Mouse (Mus musculus) myocyte (in vitro differentiated cells): ENCODE results near the gene Abca12. TPM values are rescaled to one million over a fixed set of nuclear protein-coding genes. Genes with fewer than 3 reads are reported as not detected.

Experiments used
- H3K27me3 ChIP-seq: one replicate; pipeline ENCODE4 v1.6.1; 2011; ENCODE audit not compliant: control insufficient read depth, insufficient read depth, insufficient read length
- H3K36me3 ChIP-seq: one replicate; pipeline ENCODE4 v1.6.1; 2011; ENCODE audit not compliant: control insufficient read depth, insufficient read depth
- H3K4me2 ChIP-seq: one replicate; pipeline ENCODE4 v1.6.1; 2011; ENCODE audit warnings: low read depth, control low read depth
- H3K4me3 ChIP-seq: one replicate; pipeline ENCODE4 v1.5.1; 2011; ENCODE audit warnings: mild to moderate bottlenecking, control low read depth, moderate library complexity
- H3K79me2 ChIP-seq: one replicate; pipeline ENCODE4 v1.6.1; 2011; ENCODE audit not compliant: control insufficient read depth, insufficient read depth
- H3ac ChIP-seq: one replicate; pipeline ENCODE4 v1.6.1; 2011; ENCODE audit not compliant: control insufficient read depth, insufficient read length
- CEBPB ChIP-seq: IDR thresholded peaks from 2 replicates; pipeline ENCODE4 v1.6.1; 2011; ENCODE audit warnings: mild to moderate bottlenecking, moderate library complexity; ENCODE audit not compliant: poor library complexity, insufficient read depth, severe bottlenecking
- E2F4 ChIP-seq: IDR thresholded peaks from one replicate; pipeline ENCODE4 v1.6.1; 2011; ENCODE audit warnings: mild to moderate bottlenecking, control low read depth, moderate library complexity; ENCODE audit not compliant: insufficient read depth
- MAX ChIP-seq: IDR thresholded peaks from one replicate; pipeline ENCODE4 v1.6.1; 2011; ENCODE audit warnings: low read depth, mild to moderate bottlenecking, control low read depth
- MYOD1 ChIP-seq, 3 experiments: IDR thresholded peaks; one replicate each; pipeline ENCODE4 v1.6.1; 2011; ENCODE audit warnings: control low read depth in 2 of 3, low read depth in 2 of 3, mild to moderate bottlenecking in 2 of 3, moderate library complexity in 1 of 3; ENCODE audit not compliant: insufficient read length in 2 of 3, control insufficient read depth in 1 of 3
- MYOG ChIP-seq, 3 experiments: IDR thresholded peaks; one replicate each; pipeline ENCODE4 v1.6.1; 2011; ENCODE audit warnings: control low read depth in 2 of 3, low read depth in 2 of 3, mild to moderate bottlenecking in 2 of 3; ENCODE audit not compliant: insufficient read length in 2 of 3, control insufficient read depth in 1 of 3, insufficient read depth in 1 of 3
- POLR2A ChIP-seq: IDR thresholded peaks from one replicate; pipeline ENCODE4 v1.6.1; 2011; ENCODE audit warnings: low read depth, mild to moderate bottlenecking, control low read depth, moderate library complexity; ENCODE audit not compliant: insufficient read length
- POLR2AphosphoS2 ChIP-seq: IDR thresholded peaks from one replicate; pipeline ENCODE4 v1.6.1; 2011; ENCODE audit warnings: low read depth, control low read depth; ENCODE audit not compliant: insufficient read length
- REST ChIP-seq: IDR thresholded peaks from one replicate; pipeline ENCODE4 v1.6.1; 2011; ENCODE audit warnings: mild to moderate bottlenecking, control low read depth, moderate library complexity; ENCODE audit not compliant: insufficient read depth, insufficient read length
- SRF ChIP-seq: IDR thresholded peaks from one replicate; pipeline ENCODE4 v1.6.1; 2011; ENCODE audit warnings: low read depth; ENCODE audit not compliant: control insufficient read depth, insufficient read length
- TCF12 ChIP-seq: IDR thresholded peaks from one replicate; pipeline ENCODE4 v1.6.1; 2011; ENCODE audit warnings: mild to moderate bottlenecking, control low read depth; ENCODE audit not compliant: poor library complexity, insufficient read depth, severe bottlenecking
- TCF3 ChIP-seq: IDR thresholded peaks from one replicate; pipeline ENCODE4 v1.6.1; 2011; ENCODE audit warnings: low read depth, control low read depth; ENCODE audit not compliant: insufficient read length
- USF1 ChIP-seq: IDR thresholded peaks from one replicate; pipeline ENCODE4 v1.6.1; 2011; ENCODE audit warnings: low read depth, mild to moderate bottlenecking, control low read depth, moderate library complexity
- polyA plus RNA-seq: library from polyadenylated mRNA; unstranded; fragments of >200 nt; fragmentation: generic; extraction: Trizol; gene quantifications from one replicate; pipeline ENCODE4 v1.2.1, GENCODE M21; 2012; ENCODE audit warnings: missing spikeins

Abca12 gene
- polyA plus RNA-seq, 1 experiment: 0.08 TPM

DNA sequence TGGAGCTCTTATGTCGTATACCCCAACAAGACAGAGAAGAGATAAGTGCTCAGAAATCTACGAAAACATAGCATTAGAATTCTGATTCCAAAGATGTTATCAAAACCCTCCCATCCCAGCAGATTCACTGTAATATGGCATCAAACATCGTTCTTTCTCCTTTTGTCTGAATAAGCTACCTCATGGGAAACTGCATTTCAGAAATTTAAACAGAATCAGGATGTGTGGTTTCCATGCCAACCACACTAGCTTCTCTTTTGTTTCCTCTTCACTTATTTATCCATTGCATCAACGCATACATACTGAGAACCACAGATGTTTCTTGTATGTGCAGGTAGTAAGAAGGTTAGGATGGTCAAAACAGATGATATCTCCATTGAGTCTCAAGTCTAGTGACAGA, 175.1 kb downstream of the Abca12 start:
- Histone ChIP-seq H3ac (no peak overlapping the region), H3K79me2 (no peaks in the 10 kb centered on the region), H3K4me2 (no peak overlapping the region), H3K4me3 (no peak overlapping the region), H3K36me3 (no peaks in the 10 kb centered on the region), H3K27me3 (no peaks in the 10 kb centered on the region)
- TF ChIP-seq POLR2AphosphoS2 (no peak), MYOG (IDR thresholded peaks at IDR 0.05; ENCODE audit: control insufficient read depth in 1 of 3, insufficient read depth in 1 of 3, insufficient read length in 2 of 3, low read depth in 2 of 3) (no peak), E2F4 (no peak), MYOD1 (IDR thresholded peaks at IDR 0.05; ENCODE audit: control insufficient read depth in 1 of 3, insufficient read length in 2 of 3, low read depth in 2 of 3) (no peak), USF1 (no peak), TCF12 (no peak), REST (no peak), POLR2A (no peak), MAX (no peak), TCF3 (no peak), CEBPB (no peak), SRF (no peak)

- Histone ChIP-seq H3K4me2 (no peak overlapping the region), H3K4me3 (no peak overlapping the region), H3K79me2 (no peaks in the 10 kb centered on the region), H3ac (no peak overlapping the region), H3K36me3 (no peaks in the 10 kb centered on the region), H3K27me3 (no peaks in the 10 kb centered on the region)
- TF ChIP-seq TCF3 (no peak), POLR2A (no peak), SRF (no peak), POLR2AphosphoS2 (no peak), MYOD1 (IDR thresholded peaks at IDR 0.05; ENCODE audit: control insufficient read depth in 1 of 3, insufficient read length in 2 of 3, low read depth in 2 of 3) (no peak), E2F4 (no peak), CEBPB (no peak), MAX (no peak), REST (no peak), MYOG (IDR thresholded peaks at IDR 0.05; ENCODE audit: control insufficient read depth in 1 of 3, insufficient read depth in 1 of 3, insufficient read length in 2 of 3, low read depth in 2 of 3) (no peak), TCF12 (no peak), USF1 (no peak)
These were observed 179.4 kb downstream of the Abca12 start for GRCm38 (mm10) chr1:71235335-71235734.

GRCm38 (mm10) chr1:71231211-71231610, 183.5 kb downstream of the Abca12 start:
- Histone ChIP-seq H3K27me3 (no peaks in the 10 kb centered on the region), H3ac (no peak overlapping the region), H3K36me3 (no peaks in the 10 kb centered on the region), H3K79me2 (no peaks in the 10 kb centered on the region), H3K4me3 (no peak overlapping the region), H3K4me2 (no peak overlapping the region)
- no peak for TF ChIP-seq E2F4
- TF ChIP-seq CEBPB: no peak
- TF ChIP-seq MYOD1 (IDR thresholded peaks at IDR 0.05; ENCODE audit: control insufficient read depth in 1 of 3, insufficient read length in 2 of 3, low read depth in 2 of 3): no peak
- no peak for TF ChIP-seq SRF
- TF ChIP-seq TCF3: no peak
- no peak for TF ChIP-seq REST
- no peak for TF ChIP-seq MAX
- no peak for TF ChIP-seq USF1
- no peak for TF ChIP-seq POLR2AphosphoS2
- no peak for TF ChIP-seq POLR2A
- TF ChIP-seq MYOG (IDR thresholded peaks at IDR 0.05; ENCODE audit: control insufficient read depth in 1 of 3, insufficient read depth in 1 of 3, insufficient read length in 2 of 3, low read depth in 2 of 3): no peak
- TF ChIP-seq TCF12: no peak

GRCm38 (mm10) chr1:71203581-71203980, 211.1 kb downstream of the Abca12 start:
- Histone ChIP-seq H3ac (no peak overlapping the region), H3K27me3 (no peaks in the 10 kb centered on the region), H3K4me3 (no peak overlapping the region), H3K36me3 (no peaks in the 10 kb centered on the region), H3K4me2 (no peak overlapping the region), H3K79me2 (no peaks in the 10 kb centered on the region)
- no peak for TF ChIP-seq TCF3
- no peak for TF ChIP-seq MYOG (IDR thresholded peaks at IDR 0.05; ENCODE audit: control insufficient read depth in 1 of 3, insufficient read depth in 1 of 3, insufficient read length in 2 of 3, low read depth in 2 of 3)
- no peak for TF ChIP-seq USF1
- TF ChIP-seq SRF: no peak
- TF ChIP-seq MYOD1 (IDR thresholded peaks at IDR 0.05; ENCODE audit: control insufficient read depth in 1 of 3, insufficient read length in 2 of 3, low read depth in 2 of 3): no peak
- TF ChIP-seq TCF12: no peak
- no peak for TF ChIP-seq E2F4
- TF ChIP-seq REST: no peak
- TF ChIP-seq POLR2AphosphoS2: no peak
- TF ChIP-seq CEBPB: no peak
- TF ChIP-seq MAX: no peak
- TF ChIP-seq POLR2A: no peak
